In genomic region chr9:22388401-22388980, GRCm38 (mm10) we compare ENCODE assay signal across 8 mouse cellular contexts. TPM values are rescaled to one million over a fixed set of nuclear protein-coding genes. Genes with fewer than 3 reads are reported as not detected.
DNase-seq lines count a peak whose midpoint lies in the region; ATAC-seq and TF ChIP-seq lines count a peak whose summit lies in the region.

No protein-coding gene starts in this region.

- peak; percentile 9 for DNase-seq in adrenal gland, postnatal 25 days
- DNase-seq in adrenal gland, postnatal 10 days = no peak
- DNase-seq in testis, postnatal 14 days (ENCODE audit: low spot score) = no peak
- no peak for DNase-seq in forebrain, postnatal 0 days
- no peak for DNase-seq in limb, embryonic 11.5 days (ENCODE audit: low spot score)
- DNase-seq in naive thymus-derived CD4-positive, alpha-beta T cell, adult 2 months (ENCODE audit: low read depth) = peak; percentile 45
- DNase-seq in layer of hippocampus, postnatal 25 days (ENCODE audit: extremely low spot score in 1 of 2, low spot score in 1 of 2) = no peak

- under 1% methylated on average over 41 of the region's 41 CpGs for WGBS in forebrain, postnatal 0 days
- WGBS in limb, embryonic 11.5 days = under 1% methylated on average over 38 of the region's 41 CpGs

- peak overlapping the region; percentile 96 for H3K4me2 ChIP-seq in forebrain, postnatal 0 days (ENCODE audit: low read depth)
- H3K4me2 ChIP-seq in limb, embryonic 11.5 days (ENCODE audit: low read depth, severe bottlenecking) = peak overlapping the region; percentile 75

- no peaks in the 10 kb centered on the region for H3K9me3 ChIP-seq in forebrain, postnatal 0 days (ENCODE audit: low read length)
- no peaks in the 10 kb centered on the region for H3K9me3 ChIP-seq in limb, embryonic 11.5 days (ENCODE audit: control insufficient read depth, low read length)

- peaks cover 4% of the 10 kb centered on the region; the same call in 1 of the 2 replicates for H3K4me1 ChIP-seq in testis, adult 2 months (ENCODE audit: control insufficient read depth, insufficient read depth, low read length)
- H3K4me1 ChIP-seq in forebrain, postnatal 0 days (ENCODE audit: insufficient read depth) = peaks cover 5% of the 10 kb centered on the region
- H3K4me1 ChIP-seq in limb, embryonic 11.5 days (ENCODE audit: control insufficient read depth, insufficient read depth, low read length) = peaks cover 3% of the 10 kb centered on the region; the same call in 1 of the 2 replicates

- no peaks in the 10 kb centered on the region; the same call in 1 of the 2 replicates for H3K36me3 ChIP-seq in testis, adult 2 months (ENCODE audit: control insufficient read depth, insufficient read depth, low read length)
- no peaks in the 10 kb centered on the region for H3K36me3 ChIP-seq in forebrain, postnatal 0 days (ENCODE audit: insufficient read depth)
- no peaks in the 10 kb centered on the region; the same call in 1 of the 2 replicates for H3K36me3 ChIP-seq in limb, embryonic 11.5 days (ENCODE audit: control insufficient read depth, insufficient read depth, low read length)

- ATAC-seq in forebrain, postnatal 0 days = peak; percentile 74
- peak; percentile 87 for ATAC-seq in limb, embryonic 11.5 days (ENCODE audit: insufficient number of reproducible peaks, low FRiP score, low TSS enrichment, low read depth)

- peak overlapping the region; percentile 99 for H3K27ac ChIP-seq in testis, adult 2 months (ENCODE audit: control insufficient read depth, insufficient read depth, low read depth, low read length)
- peak overlapping the region; percentile 74 for H3K27ac ChIP-seq in forebrain, postnatal 0 days (ENCODE audit: low read depth, low read length)
- H3K27ac ChIP-seq in limb, embryonic 11.5 days (replicated peaks; ENCODE audit: low read depth, low read length) = peak overlapping the region; percentile 79

- H3K27me3 ChIP-seq in testis, adult 2 months (ENCODE audit: control insufficient read depth, insufficient read depth, low read length) = no peaks in the 10 kb centered on the region
- no peaks in the 10 kb centered on the region for H3K27me3 ChIP-seq in forebrain, postnatal 0 days (ENCODE audit: insufficient read depth, low read length)
- H3K27me3 ChIP-seq in limb, embryonic 11.5 days (ENCODE audit: control insufficient read depth, insufficient read depth, low read length) = no peaks in the 10 kb centered on the region

- peak overlapping the region; percentile 75 for H3K9ac ChIP-seq in forebrain, postnatal 0 days
- H3K9ac ChIP-seq in limb, embryonic 11.5 days (ENCODE audit: low read length) = peak overlapping the region; percentile 87

- peak overlapping the region; percentile 98 for H3K4me3 ChIP-seq in testis, adult 2 months (ENCODE audit: control insufficient read depth, low read depth, low read length)
- H3K4me3 ChIP-seq in forebrain, postnatal 0 days (ENCODE audit: low read depth, low read length) = peak overlapping the region; percentile 74
- peak overlapping the region; percentile 74 for H3K4me3 ChIP-seq in limb, embryonic 11.5 days (ENCODE audit: low read depth, low read length)

- no peak for TF ChIP-seq CTCF in testis, adult 2 months (IDR thresholded peaks at IDR 0.05; ENCODE audit: control insufficient read depth, insufficient read depth, insufficient replicate concordance, low read depth, low read length)
- TF ChIP-seq CTCF in forebrain, postnatal 0 days (IDR thresholded peaks at IDR 0.05; ENCODE audit: low read depth) = no peak

- no peak for TF ChIP-seq POLR2A in testis, adult 2 months (IDR thresholded peaks at IDR 0.05; ENCODE audit: control insufficient read depth, low read depth, low read length)

RNA-seq across cellular contexts. Expression of gene Anln, which starts 0.5 kb away (rescaled TPM):
- 8.6 and 15.6 TPM in 2 replicates for total RNA-seq in adrenal gland, postnatal 25 days (2021)
- 10 to 100 TPM; 15.8 to 19.8 TPM for total RNA-seq in adrenal gland, postnatal 10 days (2021)
- 5.1 and 6.3 TPM in 2 replicates for polyA plus RNA-seq in testis, adult 2 months (2012; rRNA removed)
- total RNA-seq in forebrain, postnatal 0 days (2014; rRNA removed) = 3.5 and 6.6 TPM in 2 replicates
- polyA plus RNA-seq in forebrain, postnatal 0 days (2015; fragmentation: Nextera tagmentation; extraction: Ambion mirVana) = 2.2 and 2.4 TPM in 2 replicates
- polyA plus RNA-seq in limb, embryonic 11.5 days (2014; fragmentation: Nextera tagmentation; extraction: Ambion mirVana) = 54.4 and 56.1 TPM in 2 replicates
- 10 to 100 TPM; 17.9 to 23.8 TPM for total RNA-seq in layer of hippocampus, postnatal 25 days (2021)

RNA-seq across cellular contexts. Expression of gene 9530077C05Rik, which starts 22.8 kb away (rescaled TPM):
- 6.6 and 7.2 TPM in 2 replicates for total RNA-seq in adrenal gland, postnatal 25 days (2021)
- 1 to 10 TPM; 4.3 to 5.2 TPM for total RNA-seq in adrenal gland, postnatal 10 days (2021)
- polyA plus RNA-seq in testis, adult 2 months (2012; rRNA removed) = 43.0 and 44.2 TPM in 2 replicates
- 13.7 and 14.1 TPM in 2 replicates for total RNA-seq in forebrain, postnatal 0 days (2014; rRNA removed)
- 16.3 and 17.5 TPM in 2 replicates for polyA plus RNA-seq in forebrain, postnatal 0 days (2015; fragmentation: Nextera tagmentation; extraction: Ambion mirVana)
- polyA plus RNA-seq in limb, embryonic 11.5 days (2014; fragmentation: Nextera tagmentation; extraction: Ambion mirVana) = 6.9 and 8.8 TPM in 2 replicates
- 1 to 10 TPM; 6.0 to 6.8 TPM for total RNA-seq in layer of hippocampus, postnatal 25 days (2021)

Comparison
In these comparisons a context has a peak if more than half of its experiments do, and no peak if none do; other contexts are left out.
1. DNase-seq: peak in adrenal gland, postnatal 25 days (single experiment) and naive thymus-derived CD4-positive, alpha-beta T cell, adult 2 months (single experiment); none in adrenal gland, postnatal 10 days (single experiment), testis, postnatal 14 days (single experiment), forebrain, postnatal 0 days (single experiment), limb, embryonic 11.5 days (single experiment) and layer of hippocampus, postnatal 25 days (0 of 2).
2. Peak in every context shown above with its lines, with median percentiles within 50 percentile points of each other: H3K27ac ChIP-seq and H3K4me3 ChIP-seq.